Mouse (Mus musculus) heart, embryonic 11.5 days (tissue): ENCODE measurements at regions not wholly inside any gene's neighbourhood (a gene's known extent, or its start where the extent isn't known, plus 50 kb on each side); places are given as distances from the start of the nearest gene placed in this dataset.
A peak's percentile ranks its signal among the peaks of the same experiment; 100 is the strongest.

Experiments
- ATAC-seq: fragments of 200-750 bp; cut with Nextera tagmentation; replicated peaks from 2 replicates; pipeline ENCODE4 v1.8.0; 2017; ENCODE audit warnings: moderate library complexity; ENCODE audit not compliant: insufficient number of reproducible peaks, low FRiP score, low TSS enrichment
- H3K27ac ChIP-seq: fragments of 300-500 bp; sonication (generic); 2 replicates; pipeline ENCODE4 v1.5.1; 2014; ENCODE audit warnings: mild to moderate bottlenecking, low read depth, low read length
- H3K27me3 ChIP-seq: fragments of 300-500 bp; sonication (generic); 2 replicates; pipeline ENCODE4 v1.6.1; 2014; ENCODE audit warnings: mild to moderate bottlenecking, low read length, mixed read lengths; ENCODE audit not compliant: control insufficient read depth, insufficient read depth
- H3K36me3 ChIP-seq: fragments of 300-500 bp; sonication (generic); 2 replicates; pipeline ENCODE4 v1.6.1; 2014; ENCODE audit warnings: mild to moderate bottlenecking, low read length, moderate library complexity, mixed read lengths; ENCODE audit not compliant: control insufficient read depth, insufficient read depth
- H3K4me1 ChIP-seq: fragments of 300-500 bp; sonication (generic); 2 replicates; pipeline ENCODE4 v1.6.1; 2014; ENCODE audit warnings: low read length; ENCODE audit not compliant: control insufficient read depth, insufficient read depth
- H3K4me2 ChIP-seq: fragments of 300-500 bp; sonication (generic); 2 replicates; pipeline ENCODE4 v1.6.1; 2014; ENCODE audit warnings: mild to moderate bottlenecking, moderate library complexity
- H3K4me3 ChIP-seq: fragments of 300-500 bp; sonication (generic); 2 replicates; pipeline ENCODE4 v1.5.1; 2014; ENCODE audit warnings: low read depth, low read length
- H3K9ac ChIP-seq: fragments of 300-500 bp; sonication (generic); 2 replicates; pipeline ENCODE4 v1.6.1; 2014; ENCODE audit warnings: mild to moderate bottlenecking, low read depth, low read length, moderate library complexity
- H3K9me3 ChIP-seq: fragments of 300-500 bp; sonication (generic); replicated peaks from 2 replicates; pipeline ENCODE4 v1.6.1; 2016; ENCODE audit warnings: low read length; ENCODE audit not compliant: control insufficient read depth
- WGBS: fragments of 180-500 bp; shearing (Covaris S2); extraction: QIAGEN DNeasy Blood & Tissue Kit; methylation state at CpG from one replicate; pipeline ENCODE4 v1.1.7; 2014; ENCODE audit not compliant: insufficient replicate concordance; 5-methylcytosine and 5-hydroxymethylcytosine counted together

- H3K4me2 ChIP-seq: no peak overlapping the region
- WGBS: 46% methylated on average over 6 of the region's 6 CpGs
- H3K9me3 ChIP-seq: no peaks in the 10 kb centered on the region
- no peak overlapping the region for H3K4me3 ChIP-seq
- no peak for ATAC-seq
- H3K9ac ChIP-seq: no peak overlapping the region
- H3K36me3 ChIP-seq: no peaks in the 10 kb centered on the region
- H3K27me3 ChIP-seq: no peaks in the 10 kb centered on the region
- no peaks in the 10 kb centered on the region for H3K4me1 ChIP-seq
- H3K27ac ChIP-seq: no peak overlapping the region
Measured at GRCm38 (mm10) chr2:129883417-129883816, 83.1 kb downstream of the Stk35 start.

GRCm38 (mm10) chr2:129884316-129884715, 84.0 kb downstream of the Stk35 start:
- Histone ChIP-seq H3K4me1 (no peaks in the 10 kb centered on the region), H3K27me3 (no peaks in the 10 kb centered on the region), H3K4me3 (no peak overlapping the region), H3K36me3 (no peaks in the 10 kb centered on the region), H3K27ac (no peak overlapping the region), H3K9me3 (no peaks in the 10 kb centered on the region), H3K4me2 (no peak overlapping the region), H3K9ac (no peak overlapping the region)
- ATAC-seq: no peak
- 92% methylated on average over 3 of the region's 3 CpGs for WGBS

- no peak for ATAC-seq
- no peaks in the 10 kb centered on the region for H3K4me1 ChIP-seq
- no peak overlapping the region for H3K9ac ChIP-seq
- 88% methylated on average over 7 of the region's 7 CpGs for WGBS
- no peak overlapping the region for H3K4me3 ChIP-seq
- H3K27me3 ChIP-seq: no peaks in the 10 kb centered on the region
- H3K9me3 ChIP-seq: no peaks in the 10 kb centered on the region
- H3K27ac ChIP-seq: no peak overlapping the region
- no peaks in the 10 kb centered on the region for H3K36me3 ChIP-seq
- no peak overlapping the region for H3K4me2 ChIP-seq
Measured at GRCm38 (mm10) chr2:129885536-129885935, 85.2 kb downstream of the Stk35 start.

GRCm38 (mm10) chr2:129893231-129893630, 92.9 kb downstream of the Stk35 start:
- no peaks in the 10 kb centered on the region for H3K9me3 ChIP-seq
- WGBS: 54% methylated on average over 7 of the region's 7 CpGs
- H3K4me2 ChIP-seq: no peak overlapping the region
- no peak overlapping the region for H3K4me3 ChIP-seq
- no peak for ATAC-seq
- no peaks in the 10 kb centered on the region for H3K27me3 ChIP-seq
- H3K4me1 ChIP-seq: 0 out of 2 replicates have a peak, but pooled peaks cover 3% of the 10 kb centered on the region
- no peak overlapping the region for H3K27ac ChIP-seq
- no peaks in the 10 kb centered on the region for H3K36me3 ChIP-seq
- no peak overlapping the region for H3K9ac ChIP-seq

GRCm38 (mm10) chr2:129893832-129894231, 93.5 kb downstream of the Stk35 start:
- Histone ChIP-seq H3K4me3 (no peak overlapping the region), H3K9ac (no peak overlapping the region), H3K27me3 (no peaks in the 10 kb centered on the region), H3K27ac (no peak overlapping the region), H3K4me2 (no peak overlapping the region), H3K36me3 (no peaks in the 10 kb centered on the region), H3K9me3 (no peaks in the 10 kb centered on the region), H3K4me1 (0 out of 2 replicates have a peak, but pooled peaks cover 3% of the 10 kb centered on the region)
- WGBS: 72% methylated on average over 5 of the region's 5 CpGs
- ATAC-seq: no peak

- Histone ChIP-seq H3K4me1 (0 out of 2 replicates have a peak, but pooled peaks cover 3% of the 10 kb centered on the region), H3K9me3 (no peaks in the 10 kb centered on the region), H3K4me2 (no peak overlapping the region), H3K27ac (no peak overlapping the region), H3K9ac (no peak overlapping the region), H3K36me3 (no peaks in the 10 kb centered on the region), H3K4me3 (no peak overlapping the region), H3K27me3 (no peaks in the 10 kb centered on the region)
- no peak for ATAC-seq
- WGBS: 74% methylated on average over 8 of the region's 8 CpGs
Measured at GRCm38 (mm10) chr2:129894906-129895305, 94.6 kb downstream of the Stk35 start.

- ATAC-seq: no peak
Measured at GRCm38 (mm10) chr2:129895369-129895768, 95.1 kb downstream of the Stk35 start.

GRCm38 (mm10) chr2:129896696-129897095, 96.4 kb downstream of the Stk35 start:
- no peaks in the 10 kb centered on the region for H3K27me3 ChIP-seq
- H3K4me3 ChIP-seq: no peak overlapping the region
- WGBS: 65% methylated on average over 4 of the region's 4 CpGs
- no peaks in the 10 kb centered on the region for H3K9me3 ChIP-seq
- H3K4me1 ChIP-seq: 0 out of 2 replicates have a peak, but pooled peaks cover 3% of the 10 kb centered on the region
- H3K9ac ChIP-seq: no peak overlapping the region
- no peak overlapping the region for H3K27ac ChIP-seq
- no peak for ATAC-seq
- no peak overlapping the region for H3K4me2 ChIP-seq
- H3K36me3 ChIP-seq: no peaks in the 10 kb centered on the region

More at GRCm38 (mm10) chr2:129895369-129895768, 95.1 kb downstream of the Stk35 start:
- H3K4me3 ChIP-seq: no peak overlapping the region
- no peak overlapping the region for H3K27ac ChIP-seq
- no peaks in the 10 kb centered on the region for H3K36me3 ChIP-seq
- 80% methylated on average over 6 of the region's 6 CpGs for WGBS
- H3K27me3 ChIP-seq: no peaks in the 10 kb centered on the region
- no peak overlapping the region for H3K9ac ChIP-seq
- no peaks in the 10 kb centered on the region for H3K9me3 ChIP-seq
- no peak overlapping the region for H3K4me2 ChIP-seq
- H3K4me1 ChIP-seq: 0 out of 2 replicates have a peak, but pooled peaks cover 3% of the 10 kb centered on the region

GRCm38 (mm10) chr2:129903383-129904135, 103.2 kb downstream of the Stk35 start:
- Histone ChIP-seq H3K4me1 (peaks cover 6% of the 10 kb centered on the region), H3K4me2 (no peak overlapping the region), H3K9me3 (no peaks in the 10 kb centered on the region), H3K36me3 (no peaks in the 10 kb centered on the region), H3K27me3 (peaks cover 1% of the 10 kb centered on the region; the same call in 1 of the 2 replicates), H3K4me3 (no peak overlapping the region), H3K9ac (no peak overlapping the region), H3K27ac (0 out of 2 replicates have a peak overlapping the region, but pooled peaks have one; percentile 2)
- WGBS: 23% methylated on average over 4 of the region's 4 CpGs
- ATAC-seq: no peak
